Mouse (Mus musculus) erythroblast, embryonic 14.5 days (primary cell): Measurements from ENCODE around the gene Fam167b. TPM values are rescaled to one million over a fixed set of nuclear protein-coding genes. Genes with fewer than 3 reads are reported as not detected.
A peak's percentile ranks its signal among the peaks of the same experiment; 100 is the strongest.

Experiments
- H3K27me3 ChIP-seq: 2 replicates; pipeline ENCODE4 v1.6.1; 2012; ENCODE audit warnings: inconsistent platforms; ENCODE audit not compliant: control insufficient read depth
- H3K36me3 ChIP-seq: 2 replicates; pipeline ENCODE4 v1.6.1; 2012; ENCODE audit warnings: mild to moderate bottlenecking, inconsistent platforms; ENCODE audit not compliant: control insufficient read depth
- H3K4me1 ChIP-seq: 2 replicates; pipeline ENCODE4 v1.6.1; 2012; ENCODE audit warnings: inconsistent platforms; ENCODE audit not compliant: control insufficient read depth
- H3K4me3 ChIP-seq: replicated peaks from 2 replicates; pipeline ENCODE3; 2012; ENCODE audit warnings: moderate library complexity, mild to moderate bottlenecking, inconsistent platforms
- H3K9me3 ChIP-seq: 2 replicates; pipeline ENCODE4 v1.6.1; 2012; ENCODE audit warnings: low read length, inconsistent platforms, mixed read lengths; ENCODE audit not compliant: control insufficient read depth
- GATA1 ChIP-seq: IDR thresholded peaks from 2 replicates; pipeline ENCODE4 v1.6.1; 2012; ENCODE audit warnings: low read length, inconsistent platforms, mixed read lengths
- TAL1 ChIP-seq: IDR thresholded peaks from 3 replicates; pipeline ENCODE4 v1.6.1; 2012; ENCODE audit warnings: low read length, inconsistent platforms, mixed read lengths
- polyA plus RNA-seq: library from polyadenylated mRNA; stranded (reverse); fragments of >175 nt; gene quantifications from 2 replicates; pipeline ENCODE4 v1.2.3, GENCODE M21; 2012

Fam167b gene
- polyA plus RNA-seq = 0.15 TPM in 1 of 2 replicates, not detected in the other

- H3K4me1 ChIP-seq = peaks cover 16% of the 10 kb centered on the region
- no peak within 1 kb of the TSS for H3K4me3 ChIP-seq
- TF ChIP-seq TAL1 = no peak
- no peak for TF ChIP-seq GATA1
- peaks cover 32% of the 10 kb centered on the region for H3K27me3 ChIP-seq
- H3K36me3 ChIP-seq = no peaks in the 10 kb centered on the region
- H3K9me3 ChIP-seq = no peaks in the 10 kb centered on the region
These were observed at the start of gene Fam167b for GRCm38 (mm10) chr4:129578466-129578865. Gene Fam167b (minus strand): TSS chr4:129578549.

- TF ChIP-seq TAL1 = no peak
- no peak for TF ChIP-seq GATA1
- Histone ChIP-seq H3K4me1 (peaks cover 55% of the 10 kb centered on the region), H3K36me3 (peaks cover 59% of the 10 kb centered on the region), H3K27me3 (no peaks in the 10 kb centered on the region), H3K4me3 (no peak overlapping the region), H3K9me3 (no peaks in the 10 kb centered on the region)
These were observed 47.7 kb upstream of the Fam167b start for GRCm38 (mm10) chr4:129626035-129626434.

GRCm38 (mm10) chr4:129625496-129625895, 47.1 kb upstream of the Fam167b start:
- Histone ChIP-seq H3K27me3 (no peaks in the 10 kb centered on the region), H3K4me3 (no peak overlapping the region), H3K36me3 (peaks cover 58% of the 10 kb centered on the region), H3K4me1 (peaks cover 61% of the 10 kb centered on the region), H3K9me3 (no peaks in the 10 kb centered on the region)
- TF ChIP-seq GATA1 (no peak), TAL1 (no peak)

- Histone ChIP-seq H3K9me3 (no peaks in the 10 kb centered on the region), H3K27me3 (no peaks in the 10 kb centered on the region), H3K4me3 (peak overlapping the region; percentile 18), H3K36me3 (peaks cover 54% of the 10 kb centered on the region), H3K4me1 (peaks cover 63% of the 10 kb centered on the region)
- TF ChIP-seq TAL1 (no peak), GATA1 (no peak)
These were observed 46.7 kb upstream of the Fam167b start for GRCm38 (mm10) chr4:129625029-129625370.

GRCm38 (mm10) chr4:129624281-129625028, 46.1 kb upstream of the Fam167b start:
- peaks cover 49% of the 10 kb centered on the region for H3K36me3 ChIP-seq
- TF ChIP-seq GATA1 (no peak), TAL1 (no peak)
- no peaks in the 10 kb centered on the region for H3K9me3 ChIP-seq
- peaks cover 67% of the 10 kb centered on the region for H3K4me1 ChIP-seq
- H3K4me3 ChIP-seq = peak overlapping the region; percentile 69
- no peaks in the 10 kb centered on the region for H3K27me3 ChIP-seq

GRCm38 (mm10) chr4:129623681-129624091, 45.3 kb upstream of the Fam167b start, which contains the start of gene Ccdc28b:
Gene Ccdc28b (minus strand): TSS chr4:129623947.
- H3K9me3 ChIP-seq = no peaks in the 10 kb centered on the region
- no peak for TF ChIP-seq GATA1
- TF ChIP-seq TAL1 = no peak
- H3K4me3 ChIP-seq = peak within 1 kb of the TSS; percentile 69
- peaks cover 73% of the 10 kb centered on the region for H3K4me1 ChIP-seq
- H3K27me3 ChIP-seq = no peaks in the 10 kb centered on the region
- peaks cover 41% of the 10 kb centered on the region for H3K36me3 ChIP-seq

GRCm38 (mm10) chr4:129622803-129623535, 44.6 kb upstream of the Fam167b start:
- TF ChIP-seq GATA1 (no peak), TAL1 (no peak)
- H3K36me3 ChIP-seq = peaks cover 34% of the 10 kb centered on the region
- H3K9me3 ChIP-seq = no peaks in the 10 kb centered on the region
- peaks cover 80% of the 10 kb centered on the region for H3K4me1 ChIP-seq
- no peaks in the 10 kb centered on the region for H3K27me3 ChIP-seq
- peak overlapping the region; percentile 69 for H3K4me3 ChIP-seq

- peaks cover 87% of the 10 kb centered on the region for H3K4me1 ChIP-seq
- no peak for TF ChIP-seq TAL1
- TF ChIP-seq GATA1 = 0 out of 2 replicates have a peak, but pooled peaks have one; percentile 15
- H3K4me3 ChIP-seq = peak overlapping the region; percentile 69
These were observed 43.9 kb upstream of the Fam167b start for GRCm38 (mm10) chr4:129622120-129622802.

More at GRCm38 (mm10) chr4:129622120-129622802, 43.9 kb upstream of the Fam167b start:
- H3K27me3 ChIP-seq = no peaks in the 10 kb centered on the region
- H3K9me3 ChIP-seq = no peaks in the 10 kb centered on the region
- peaks cover 30% of the 10 kb centered on the region for H3K36me3 ChIP-seq
